Mouse (Mus musculus): Measurements from ENCODE around the gene Stra6l.

Stra6l gene

DNA sequence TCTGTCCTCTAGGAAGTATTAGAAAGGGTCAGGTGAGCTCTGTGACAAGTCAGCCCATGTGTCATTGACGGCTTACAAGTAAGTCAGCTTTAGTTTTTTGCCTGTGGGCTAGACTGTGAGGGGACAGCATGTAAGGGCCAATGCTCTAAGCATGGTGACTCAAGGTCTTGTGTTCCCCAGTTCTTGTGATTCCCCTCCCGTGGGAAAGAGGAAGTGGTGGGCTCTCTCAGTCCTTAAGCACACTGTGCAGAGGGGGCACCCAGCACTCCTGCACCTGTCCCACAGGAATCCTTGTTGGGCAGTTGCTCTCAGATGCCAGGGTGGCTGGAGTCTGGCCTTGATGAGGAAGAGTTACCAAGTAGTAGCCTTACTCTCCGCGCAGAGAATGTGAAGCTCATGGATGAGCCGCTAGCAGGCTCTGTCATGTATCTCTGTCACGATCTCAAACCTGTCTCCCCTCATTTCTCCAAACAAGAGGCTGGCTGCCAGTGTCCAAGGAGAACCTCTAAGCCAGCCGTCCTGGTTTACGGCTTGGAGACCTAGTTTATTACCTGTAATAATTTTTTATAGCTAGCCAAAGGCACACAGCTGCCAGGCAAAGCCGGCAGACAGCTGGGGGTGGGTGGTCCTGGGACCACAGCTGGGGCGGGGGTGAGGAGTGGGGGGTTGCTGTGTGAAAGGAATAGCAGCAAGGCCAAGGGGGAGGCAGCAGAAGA, at the start of gene Stra6l:
TSS of gene Stra6l (plus strand) at position 556 of the 716 bp plus-strand sequence.
- in situ Hi-C loops (cut with MboI, MseI) = no loop called here

GRCm38 (mm10) chr4:45798964-45799363, 49.5 kb upstream of the Stra6l start, which contains the start of gene Aldh1b1:
Gene Aldh1b1, plus strand, starts transcription at chr4:45799022.
- in situ Hi-C loops (cut with MboI, MseI) = no loop called here

DNA sequence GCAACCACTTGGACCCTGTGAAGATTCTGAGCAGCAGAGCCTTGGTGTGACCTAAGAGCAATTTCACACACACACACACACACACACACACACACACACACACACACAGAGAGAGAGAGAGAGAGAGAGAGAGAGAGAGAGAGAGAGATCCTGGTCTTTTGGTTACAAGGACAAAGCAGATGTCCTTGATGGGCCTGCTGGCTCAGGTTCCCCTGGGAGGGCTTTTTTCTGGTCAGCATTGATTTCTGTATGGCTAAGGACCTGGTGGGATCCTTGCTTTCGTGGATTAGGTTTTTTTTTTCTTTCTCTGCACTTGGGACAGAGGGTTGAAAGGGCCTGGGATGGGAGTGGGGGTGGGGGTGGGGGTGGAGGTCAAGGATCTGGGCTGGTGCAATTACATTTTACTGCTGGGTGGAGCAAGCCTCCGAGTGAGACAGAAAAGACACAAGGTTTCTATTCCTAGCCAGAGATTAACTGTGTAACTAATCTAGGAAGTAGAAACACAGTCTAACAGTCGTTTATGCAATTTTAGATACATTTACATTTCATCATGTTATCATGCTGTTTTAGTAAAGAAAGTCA, 48.4 kb upstream of the Stra6l start:
- in situ Hi-C loops (cut with MboI, MseI) = loop anchor here in 1 of 2 experiments (5.0 kb wide), 2 partner anchors 388 to 788 kb away; partner anchors contain the start of gene Zbtb5

GRCm38 (mm10) chr4:45802900-45803299, 45.6 kb upstream of the Stra6l start:
- in situ Hi-C loops (cut with MboI, MseI) = loop anchor here in 1 of 2 experiments (5.0 kb wide), 2 partner anchors 391 to 791 kb away; partner anchors contain the start of gene Zbtb5

DNA sequence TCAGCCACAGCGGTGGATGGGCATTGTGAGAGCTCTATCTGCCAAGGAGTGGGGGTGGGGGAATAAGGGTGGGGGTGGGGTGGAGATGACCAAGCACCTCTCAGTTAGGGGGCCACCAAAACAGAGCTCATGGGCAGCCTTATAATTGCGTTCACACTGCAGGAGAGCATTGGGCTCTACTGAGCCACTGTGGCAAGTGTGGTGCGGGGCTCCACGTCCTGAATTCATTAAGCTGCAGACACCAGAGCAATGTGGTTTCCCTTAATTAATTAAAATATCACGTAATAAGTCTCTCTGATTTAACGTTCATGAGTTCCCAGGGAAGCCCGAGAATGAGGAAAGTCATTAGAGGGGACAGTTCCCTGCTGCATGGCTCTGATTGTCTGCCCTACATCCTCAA, 40.4 kb upstream of the Stra6l start:
- in situ Hi-C loops (cut with MboI, MseI) = no loop called here

- in situ Hi-C loops (cut with MboI, MseI) = no loop called here
These were observed 37.2 kb upstream of the Stra6l start for GRCm38 (mm10) chr4:45811250-45811649.

DNA sequence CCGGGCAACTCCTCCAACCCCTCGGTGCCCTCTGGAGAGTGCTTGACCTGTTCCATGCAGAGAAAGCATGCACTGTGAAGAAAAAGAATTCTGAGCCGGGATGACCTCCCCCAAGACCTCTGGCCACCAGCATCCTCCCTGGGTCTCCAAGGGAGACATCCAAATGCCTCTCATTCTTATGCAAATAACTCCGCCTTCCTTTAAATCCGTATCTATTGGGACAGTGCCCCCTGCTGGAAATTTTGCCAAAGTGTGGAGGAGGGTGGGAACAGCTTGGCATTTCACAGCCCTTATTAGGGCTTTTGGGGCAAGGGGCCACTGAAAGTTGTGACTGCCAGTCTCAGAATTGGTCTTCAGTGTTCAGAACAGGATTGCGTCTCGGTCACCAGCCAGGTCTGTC, 32.9 kb upstream of the Stra6l start:
- in situ Hi-C loops (cut with MboI, MseI) = no loop called here

DNA sequence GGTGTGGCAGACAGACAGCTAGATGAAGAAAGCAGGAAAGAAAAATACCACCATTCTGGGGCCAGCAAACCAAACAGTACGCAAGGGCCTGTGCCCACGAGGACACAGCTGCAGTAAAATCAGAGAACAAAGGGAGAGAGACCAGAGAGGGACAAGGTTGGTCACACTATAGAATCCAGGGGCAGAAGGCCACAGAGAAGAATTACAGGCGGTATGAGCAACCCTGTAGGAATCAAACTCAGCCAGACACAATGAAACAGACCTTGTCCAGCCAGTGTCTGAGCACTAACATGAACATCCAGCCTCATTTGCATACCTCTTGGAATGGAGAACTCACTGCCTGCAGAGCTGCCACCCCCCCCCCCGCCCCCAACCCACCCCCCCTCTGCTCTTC, 29.7 kb upstream of the Stra6l start:
- in situ Hi-C loops (cut with MboI, MseI) = no loop called here

GRCm38 (mm10) chr4:45819208-45819931, 29.1 kb upstream of the Stra6l start:
- in situ Hi-C loops (cut with MboI, MseI) = no loop called here

- in situ Hi-C loops (cut with MboI, MseI) = no loop called here
These were observed 28.2 kb upstream of the Stra6l start for GRCm38 (mm10) chr4:45820074-45820830.

DNA sequence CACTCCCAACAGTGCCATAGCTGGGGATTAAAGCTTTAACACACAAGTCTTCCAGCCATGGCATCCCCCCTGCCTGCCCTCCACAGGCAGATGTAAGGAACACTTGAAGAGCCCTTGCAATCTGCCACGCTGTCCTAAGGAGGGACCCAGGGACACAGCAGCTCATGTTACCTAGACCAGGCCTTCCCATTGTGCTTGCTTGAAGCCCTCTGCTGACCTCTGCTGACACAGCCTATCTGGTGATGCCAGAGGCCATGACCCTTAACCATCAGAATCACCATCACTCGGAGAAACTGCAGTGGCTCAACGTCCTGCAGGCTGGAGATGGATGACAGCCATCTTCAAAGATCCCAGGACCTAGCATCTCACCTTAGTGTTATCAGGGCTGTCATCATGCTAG, 26.5 kb upstream of the Stra6l start:
- in situ Hi-C loops (cut with MboI, MseI) = no loop called here

DNA sequence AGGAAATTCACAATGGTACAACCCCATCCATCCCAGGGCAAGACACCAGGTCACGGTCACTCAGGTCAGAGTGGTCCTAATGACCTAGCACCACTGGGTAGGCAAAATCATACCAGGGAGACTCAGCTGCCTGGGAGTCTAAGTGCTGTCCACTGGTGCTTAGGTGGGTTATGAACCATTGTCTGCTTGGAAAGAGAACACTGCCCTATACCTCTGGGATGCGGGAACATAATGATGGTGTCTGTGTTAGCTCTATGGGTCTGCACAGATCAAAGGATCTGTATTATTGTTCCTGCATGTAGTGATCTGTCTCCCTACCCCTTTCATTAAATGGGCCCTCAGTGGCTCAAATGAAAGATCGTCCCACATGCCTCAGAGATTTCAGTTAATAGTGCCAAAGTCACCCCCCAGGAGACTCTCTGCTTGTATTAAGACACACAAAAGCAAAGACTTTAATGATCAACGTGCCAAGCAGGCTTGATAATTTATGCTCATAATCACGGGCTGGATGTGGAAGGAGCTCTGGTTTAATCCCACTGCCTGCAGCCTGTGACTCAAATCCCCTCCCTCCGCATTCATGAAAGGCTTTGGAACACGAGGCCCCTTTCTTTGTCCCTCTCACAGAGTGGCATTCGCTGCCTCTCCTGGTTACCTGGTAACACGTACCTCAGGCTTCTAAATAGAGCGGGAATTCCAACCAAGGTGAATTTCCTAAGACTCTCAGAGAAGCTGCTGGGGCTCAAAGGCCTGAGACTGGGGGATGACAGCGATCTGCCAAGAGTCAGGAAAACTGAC, 25.5 kb upstream of the Stra6l start:
- in situ Hi-C loops (cut with MboI, MseI) = no loop called here

- in situ Hi-C loops (cut with MboI, MseI) = no loop called here
These were observed 24.3 kb upstream of the Stra6l start for GRCm38 (mm10) chr4:45824049-45824760.

GRCm38 (mm10) chr4:45824761-45825556, 23.5 kb upstream of the Stra6l start:
- in situ Hi-C loops (cut with MboI, MseI) = no loop called here

DNA sequence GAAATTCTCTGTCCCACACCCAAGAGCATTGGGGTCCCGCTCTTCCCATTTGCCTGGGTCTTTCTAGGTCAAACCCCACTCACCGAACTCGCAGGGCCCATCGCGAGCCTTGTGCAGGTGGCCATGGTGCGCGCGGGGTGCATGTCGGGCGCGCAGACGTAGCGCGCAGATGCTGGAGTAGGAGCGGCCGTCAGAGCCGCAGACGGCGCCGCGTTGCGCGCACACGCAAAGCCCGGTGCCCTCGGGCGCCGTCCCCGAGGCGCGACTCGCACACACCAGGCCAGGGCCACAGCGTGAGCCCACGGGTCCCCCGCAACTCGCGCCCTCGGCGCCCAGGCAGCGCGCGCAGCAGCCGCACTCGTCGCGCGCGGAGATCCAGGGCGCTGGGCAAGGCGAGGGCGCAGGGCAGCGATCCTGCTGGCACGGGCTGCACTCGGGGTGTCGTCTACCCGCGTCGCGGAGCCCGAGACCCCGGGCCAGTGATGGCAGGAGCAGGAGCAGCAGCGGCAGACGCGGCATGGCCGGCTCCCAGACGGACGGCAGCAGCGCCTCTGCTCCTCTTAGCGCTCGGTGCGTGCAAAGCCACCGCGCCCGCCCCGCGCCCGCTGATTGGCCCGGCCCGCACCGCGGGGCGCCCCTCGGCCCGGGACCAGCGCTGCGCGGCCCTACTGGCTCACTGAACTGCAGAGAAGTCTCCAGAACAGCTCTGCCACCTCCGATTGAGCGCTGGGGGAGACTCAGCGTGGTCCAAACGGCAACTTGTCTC, 22.0 kb upstream of the Stra6l start, which contains the start of gene Igfbpl1:
TSS of gene Igfbpl1 (minus strand) at position 649 of the 766 bp plus-strand sequence.
- in situ Hi-C loops (cut with MboI, MseI) = no loop called here

DNA sequence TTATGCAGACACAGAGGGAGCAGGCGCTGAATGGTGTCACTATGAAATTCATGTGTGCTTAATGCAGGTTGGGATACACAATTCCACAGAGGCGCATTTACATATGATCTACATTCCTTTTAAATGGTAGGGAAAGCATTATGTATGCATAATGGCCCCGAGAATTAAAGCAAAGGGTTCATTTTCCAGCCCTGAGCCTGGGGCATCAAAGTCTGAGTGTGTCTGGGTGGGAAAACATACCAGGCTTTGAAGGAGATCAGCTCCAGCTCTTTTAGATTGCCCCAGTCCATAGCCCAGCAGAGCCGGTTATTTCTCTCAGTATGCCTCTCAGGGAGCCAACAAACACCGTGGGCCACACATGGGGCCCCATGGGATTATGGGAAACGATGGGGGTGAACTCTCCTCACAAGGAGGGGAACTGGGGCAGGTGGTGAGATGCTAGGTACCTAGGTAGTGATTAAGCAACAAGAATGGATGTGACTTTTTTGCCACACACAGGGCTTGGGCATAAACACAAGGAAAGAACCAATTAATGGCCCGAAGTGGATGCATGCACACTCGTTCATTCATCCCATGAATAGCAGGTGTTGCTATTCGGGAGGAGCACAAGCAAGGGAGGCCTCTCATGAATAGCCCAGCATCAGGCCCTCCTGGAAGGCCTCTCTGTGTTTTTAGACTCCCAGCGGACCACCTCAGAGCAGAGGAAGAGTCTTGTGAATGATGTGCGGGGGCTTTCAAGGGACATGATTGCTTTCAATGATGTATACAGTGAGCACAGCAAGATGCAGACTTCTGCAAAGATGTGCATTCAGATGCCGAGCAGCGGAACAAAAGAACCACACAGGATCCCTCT, 18.3 kb upstream of the Stra6l start:
- in situ Hi-C loops (cut with MboI, MseI) = no loop called here

DNA sequence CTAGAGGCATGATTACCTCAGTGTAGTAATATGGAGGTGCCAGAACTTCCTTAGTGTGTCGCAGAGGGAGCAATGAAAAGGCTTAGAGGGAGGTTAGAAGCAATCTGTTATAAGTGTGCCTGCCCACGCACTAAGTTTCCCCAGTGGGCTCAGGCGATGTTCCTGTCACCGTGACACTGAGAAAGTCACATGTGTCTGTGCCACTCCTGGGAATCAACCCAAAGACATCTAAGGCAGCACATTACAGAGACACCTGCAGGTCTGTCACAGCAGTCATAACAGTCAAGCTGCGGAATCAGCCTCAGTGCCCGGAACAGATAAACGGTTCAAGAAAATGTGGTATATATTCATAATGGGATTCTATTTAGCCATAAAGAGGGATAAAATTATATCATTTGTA, 16.5 kb upstream of the Stra6l start:
- in situ Hi-C loops (cut with MboI, MseI) = no loop called here

DNA sequence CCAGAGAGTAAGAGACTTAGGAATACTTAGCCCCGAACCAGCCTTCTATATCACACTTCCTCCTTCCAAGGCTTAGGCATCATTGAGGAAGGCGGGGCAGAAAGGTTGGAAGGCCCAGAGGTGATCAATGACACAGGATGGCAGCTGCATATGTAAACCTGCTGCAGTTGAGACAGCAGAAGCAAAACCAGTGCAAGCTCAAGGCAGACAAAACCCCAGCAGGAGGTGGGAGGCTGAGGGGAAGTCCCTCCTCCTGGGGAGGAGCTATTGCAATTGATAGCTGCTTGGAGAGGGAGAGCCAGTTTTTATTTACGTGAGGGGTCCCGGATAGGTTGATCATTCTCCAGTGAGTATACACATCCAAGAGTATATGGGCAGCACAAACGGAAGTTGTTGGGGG, 15.0 kb upstream of the Stra6l start:
- in situ Hi-C loops (cut with MboI, MseI) = no loop called here

Data from T-helper 17 cell (primary cell).